In genomic region chr14:30695609-30696008, GRCm38 (mm10) we compare ENCODE assay signal across 7 mouse cellular contexts. TPM values are rescaled to one million over a fixed set of nuclear protein-coding genes. Genes with fewer than 3 reads are reported as not detected.
DNase-seq lines count a peak whose midpoint lies in the region; ATAC-seq lines count a peak whose summit lies in the region.

No protein-coding gene starts in this region.

- ATAC-seq in monocyte, adult 5-6 weeks (replicated peaks; ENCODE audit: insufficient number of reproducible peaks, low FRiP score, low TSS enrichment, poor library complexity, severe bottlenecking), result no peak; the same call in 1 of the 2 replicates
- no peak for ATAC-seq in inflammation-experienced regulatory T-cells, adult 6 months

- DNase-seq in monocyte, adult 2 months (ENCODE audit: low read depth in 1 of 2, low spot score in 2 of 2), result peak; percentile 48 to 53
- DNase-seq in cerebellum, adult 11-12 months, result peak; percentile 85
- DNase-seq in gastrocnemius, postnatal 36 days, result peak; percentile 48 to 56
- DNase-seq in layer of hippocampus, postnatal 14 days (ENCODE audit: low spot score in 2 of 2), result peak; percentile 63 to 79
- DNase-seq in ovary, adult 18-20 months (ENCODE audit: low spot score), result peak; percentile 60

- intact Hi-C loops in gastrocnemius, postnatal 36 days (cut with DNase I), result loop anchor here (2.0 to 5.0 kb wide), 2 partner anchors 171 to 187 kb away; no protein-coding TSS in a partner anchor

RNA-seq across cellular contexts. Expression of gene Sfmbt1, which starts 19.0 kb away (rescaled TPM):
- total RNA-seq in monocyte, adult 5-6 weeks (2017), result 2.5 to 6.9 TPM (median 6.1 TPM) in 3 replicates
- total RNA-seq in gastrocnemius, postnatal 36 days (2021), result 1 to 10 TPM; 5.9 to 8.5 TPM
- 10 to 100 TPM; 25.4 to 27.8 TPM for total RNA-seq in layer of hippocampus, postnatal 14 days (2021)
- polyA plus RNA-seq in inflammation-experienced regulatory T-cells, adult 6 months (2017; shearing (Covaris generic)), result 1 to 10 TPM; 7.1 to 9.9 (median 9.4) TPM

RNA-seq across cellular contexts. Expression of gene Rft1, which starts 41.4 kb away (rescaled TPM):
- total RNA-seq in monocyte, adult 5-6 weeks (2017), result 14.2 to 22.2 TPM (median 16.0 TPM) in 3 replicates
- total RNA-seq in gastrocnemius, postnatal 36 days (2021), result 1 to 10 TPM; 3.8 to 4.3 TPM
- 10 to 100 TPM; 11.0 to 11.7 TPM for total RNA-seq in layer of hippocampus, postnatal 14 days (2021)
- 10 to 100 TPM; 10.9 to 17.1 (median 15.5) TPM for polyA plus RNA-seq in inflammation-experienced regulatory T-cells, adult 6 months (2017; shearing (Covaris generic))
